Mouse (Mus musculus) subcutaneous adipose tissue, adult 2 months (tissue): ENCODE results near the gene Htr1b. TPM values are rescaled to one million over a fixed set of nuclear protein-coding genes. Genes with fewer than 3 reads are reported as not detected.

ENCODE experiments used
- polyA plus RNA-seq: library from polyadenylated mRNA; depleted of rRNA; stranded (reverse); fragments of >200 nt; gene quantifications from 2 replicates; pipeline ENCODE4 v1.2.3, GENCODE M21; 2012; ENCODE audit warnings: low replicate concordance; rRNA removed

The Htr1b gene
- 0.06 and 2.8 TPM in 2 replicates for polyA plus RNA-seq

DNA sequence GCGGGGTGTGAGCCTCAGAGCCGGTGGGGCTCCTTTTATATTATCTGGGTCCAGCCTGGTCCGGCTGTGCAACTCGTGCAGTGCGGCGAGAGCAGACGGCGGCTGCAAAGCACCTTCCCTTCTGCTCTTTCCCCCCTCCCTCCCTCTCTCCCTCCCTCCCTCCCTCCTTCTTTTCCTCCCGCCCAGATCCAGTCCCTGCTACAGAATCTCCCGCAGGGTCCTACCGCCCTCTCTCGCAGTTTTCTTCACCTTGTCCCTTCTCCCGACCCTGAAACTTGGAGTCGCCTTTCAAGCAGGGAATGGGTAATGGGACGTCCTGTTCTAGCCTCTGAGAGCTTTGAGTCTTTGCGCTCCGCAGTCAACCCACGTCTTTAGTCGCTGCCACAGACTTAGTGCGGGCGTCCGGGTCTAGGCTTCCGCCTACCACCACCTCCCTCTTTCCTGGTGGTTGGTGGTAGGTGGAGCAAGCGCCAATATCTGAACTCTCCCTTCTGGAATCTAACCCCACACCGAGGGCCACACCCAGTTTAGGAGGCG, at the start of gene Htr1b:
Htr1b (minus strand) TSS at position 392 of the 537 bp plus-strand sequence.

Other genes with a start within 250 kb of the Htr1b start
- 0.14 TPM in 1 of 2 replicates, not detected in the other for gene Mei4, start 229.8 kb upstream of the Htr1b start, polyA plus RNA-seq